9 mouse cellular contexts compared by ENCODE assay signal in genomic region chr2:103670276-103670680, GRCm38 (mm10).
DNase-seq lines count a peak whose midpoint lies in the region; ATAC-seq and TF ChIP-seq lines count a peak whose summit lies in the region.
"Had no signal": no experiment of that assay in that cellular context is flagged by ENCODE, and none has a peak within 500 bp of the region (broad histone marks: within the 10 kb centered on the region; RNA-seq: fewer than 3 reads in every experiment).

No protein-coding gene starts in this region.

- H3K4me2 ChIP-seq in forebrain, embryonic 13.5 days, result no peak overlapping the region
- H3K4me2 ChIP-seq in heart, embryonic 14.5 days (ENCODE audit: low read length), result peak overlapping the region; percentile 47
- H3K4me2 ChIP-seq in stomach, embryonic 16.5 days (ENCODE audit: low read depth, low read length), result no peak overlapping the region
- H3K4me2 ChIP-seq: embryonic facial prominence, embryonic 12.5 days had no signal

- H3K27ac ChIP-seq in cerebellum, adult 2 months (ENCODE audit: insufficient read depth, low read length), result no peak overlapping the region
- peak overlapping the region; percentile 75 for H3K27ac ChIP-seq in forebrain, embryonic 13.5 days
- H3K27ac ChIP-seq in heart, embryonic 14.5 days (replicated peaks in 1 of 2; ENCODE audit: control insufficient read depth in 1 of 2, insufficient read depth in 1 of 2, low read depth in 2 of 2, low read length in 2 of 2), result peak overlapping the region; percentile 95 to 96
- H3K27ac ChIP-seq in stomach, embryonic 16.5 days (ENCODE audit: low read length), result no peak overlapping the region
- H3K27ac ChIP-seq: embryonic facial prominence, embryonic 12.5 days had no signal

- peak overlapping the region; percentile 43; the same call in 1 of the 2 replicates for H3K9ac ChIP-seq in forebrain, embryonic 13.5 days
- H3K9ac ChIP-seq in heart, embryonic 14.5 days (ENCODE audit: low read length), result peak overlapping the region; percentile 62
- H3K9ac ChIP-seq in stomach, embryonic 16.5 days (ENCODE audit: low read length), result no peak overlapping the region
- H3K9ac ChIP-seq: embryonic facial prominence, embryonic 12.5 days had no signal

- WGBS in cerebellum, adult 2 months, result 20% methylated on average over 3 of the region's 3 CpGs
- 3% methylated on average over 3 of the region's 3 CpGs for WGBS in forebrain, embryonic 13.5 days
- 8% methylated on average over 3 of the region's 3 CpGs for WGBS in heart, embryonic 14.5 days
- 50% methylated on average over 3 of the region's 3 CpGs for WGBS in stomach, embryonic 16.5 days

- TF ChIP-seq CTCF in cerebellum, adult 2 months (IDR thresholded peaks at IDR 0.05; ENCODE audit: borderline replicate concordance, insufficient read depth, low read depth, low read length), result no peak

- H3K9me3 ChIP-seq in forebrain, embryonic 13.5 days (replicated peaks), result no peaks in the 10 kb centered on the region
- H3K9me3 ChIP-seq in heart, embryonic 14.5 days (ENCODE audit: control insufficient read depth, low read length), result no peaks in the 10 kb centered on the region
- H3K9me3 ChIP-seq in stomach, embryonic 16.5 days (replicated peaks; ENCODE audit: control insufficient read depth, low read length), result no peaks in the 10 kb centered on the region
- H3K9me3 ChIP-seq: embryonic facial prominence, embryonic 12.5 days had no signal

- no peaks in the 10 kb centered on the region for H3K36me3 ChIP-seq in forebrain, embryonic 13.5 days (ENCODE audit: poor library complexity, severe bottlenecking)
- no peaks in the 10 kb centered on the region for H3K36me3 ChIP-seq in heart, embryonic 14.5 days (ENCODE audit: control insufficient read depth, insufficient read depth, low read length)
- H3K36me3 ChIP-seq in stomach, embryonic 16.5 days (ENCODE audit: control insufficient read depth, insufficient read depth, low read length), result no peaks in the 10 kb centered on the region
- H3K36me3 ChIP-seq: embryonic facial prominence, embryonic 12.5 days had no signal

- DNase-seq in cerebellum, adult 2 months, result peak; percentile 51 to 65
- DNase-seq in cerebellum, adult 8-10 months, result no peak
- DNase-seq in layer of hippocampus, adult 11-12 months (ENCODE audit: low spot score), result peak; percentile 78
- DNase-seq in lung, postnatal 10 days, result peak; percentile 82
- no peak for DNase-seq in thymus, postnatal 10 days (ENCODE audit: low spot score in 2 of 2)

- no peak for TF ChIP-seq POLR2A in cerebellum, adult 2 months (IDR thresholded peaks at IDR 0.05; ENCODE audit: borderline replicate concordance, insufficient read depth, low read length)

- H3K27me3 ChIP-seq in cerebellum, adult 2 months (ENCODE audit: control insufficient read depth, insufficient read depth, low read length), result no peaks in the 10 kb centered on the region
- no peaks in the 10 kb centered on the region for H3K27me3 ChIP-seq in forebrain, embryonic 13.5 days
- no peaks in the 10 kb centered on the region for H3K27me3 ChIP-seq in heart, embryonic 14.5 days (ENCODE audit: control insufficient read depth, insufficient read depth, low read length)
- H3K27me3 ChIP-seq in stomach, embryonic 16.5 days (ENCODE audit: control insufficient read depth, insufficient read depth, low read length), result no peaks in the 10 kb centered on the region
- H3K27me3 ChIP-seq: embryonic facial prominence, embryonic 12.5 days had no signal

- H3K4me1 ChIP-seq in cerebellum, adult 2 months (ENCODE audit: control insufficient read depth, insufficient read depth, low read length), result peaks cover 4% of the 10 kb centered on the region; the same call in 1 of the 2 replicates
- peaks cover 35% of the 10 kb centered on the region for H3K4me1 ChIP-seq in forebrain, embryonic 13.5 days
- H3K4me1 ChIP-seq in heart, embryonic 14.5 days (ENCODE audit: control insufficient read depth in 2 of 2, insufficient read depth in 2 of 2, low read length in 2 of 2), result peaks cover 27 to 66% of the 10 kb centered on the region in 2 experiments
- peaks cover 13% of the 10 kb centered on the region; the same call in 1 of the 2 replicates for H3K4me1 ChIP-seq in stomach, embryonic 16.5 days (ENCODE audit: control insufficient read depth, insufficient read depth, low read length)

- peak; percentile 88 for ATAC-seq in forebrain, embryonic 13.5 days
- peak; percentile 85 for ATAC-seq in heart, embryonic 14.5 days (ENCODE audit: insufficient number of reproducible peaks, insufficient read depth, low FRiP score, low read depth)
- peak; percentile 86 for ATAC-seq in stomach, embryonic 16.5 days (ENCODE audit: insufficient read depth, low FRiP score)

- H3K4me3 ChIP-seq in cerebellum, adult 2 months (replicated peaks; ENCODE audit: insufficient read depth, low read depth, low read length), result no peak overlapping the region
- H3K4me3 ChIP-seq in forebrain, embryonic 13.5 days, result no peak overlapping the region
- H3K4me3 ChIP-seq in heart, embryonic 14.5 days (ENCODE audit: control insufficient read depth in 1 of 2, insufficient read depth in 1 of 2, low read depth in 1 of 2, low read length in 2 of 2), result no peak overlapping the region
- no peak overlapping the region for H3K4me3 ChIP-seq in stomach, embryonic 16.5 days (replicated peaks; ENCODE audit: low read length)
- H3K4me3 ChIP-seq: embryonic facial prominence, embryonic 12.5 days had no signal

Comparison
In these comparisons a context has a peak if more than half of its experiments do, and no peak if none do; other contexts are left out.
1. DNase-seq: peak in cerebellum, adult 2 months (2 of 2), layer of hippocampus, adult 11-12 months (single experiment) and lung, postnatal 10 days (single experiment); none in cerebellum, adult 8-10 months (single experiment) and thymus, postnatal 10 days (0 of 2).
2. H3K27ac ChIP-seq: peak in forebrain, embryonic 13.5 days (single experiment) and heart, embryonic 14.5 days (2 of 2); none in cerebellum, adult 2 months (single experiment) and stomach, embryonic 16.5 days (single experiment).
3. Peak in every context shown above with its lines, with median percentiles within 50 percentile points of each other: ATAC-seq.